Mouse (Mus musculus) limb, embryonic 14.5 days (tissue): ENCODE data around the gene Lhpp. TPM values are rescaled to one million over a fixed set of nuclear protein-coding genes. Genes with fewer than 3 reads are reported as not detected.

Experiments used
- ATAC-seq: fragments of 200-750 bp; cut with Nextera tagmentation; 2 replicates; pipeline ENCODE4 v1.8.0; 2017; ENCODE audit warnings: low read depth, moderate number of reproducible peaks, moderate TSS enrichment; ENCODE audit not compliant: low FRiP score
- DNase-seq: peaks from one replicate; pipeline ENCODE4 v3.0.0-alpha.2; 2015; ENCODE audit warnings: low spot score
- H3K27ac ChIP-seq: fragments of 300-500 bp; sonication (generic); replicated peaks from 2 replicates; pipeline ENCODE4 v1.5.1; 2014; ENCODE audit warnings: low read depth, mild to moderate bottlenecking, low read length, moderate library complexity, mixed read lengths
- H3K27me3 ChIP-seq: fragments of 300-500 bp; sonication (generic); 2 replicates; pipeline ENCODE4 v1.6.1; 2014; ENCODE audit warnings: low read length, mixed read lengths; ENCODE audit not compliant: control insufficient read depth, insufficient read depth
- H3K36me3 ChIP-seq: fragments of 300-500 bp; sonication (generic); 2 replicates; pipeline ENCODE4 v1.6.1; 2014; ENCODE audit warnings: mild to moderate bottlenecking, low read length, moderate library complexity, mixed read lengths; ENCODE audit not compliant: control insufficient read depth, insufficient read depth
- H3K4me1 ChIP-seq: fragments of 300-500 bp; sonication (generic); 2 replicates; pipeline ENCODE4 v1.6.1; 2014; ENCODE audit warnings: antibody characterized with exemption, low read length, mixed read lengths; ENCODE audit not compliant: control insufficient read depth, insufficient read depth
- H3K4me2 ChIP-seq: fragments of 300-500 bp; sonication (generic); replicated peaks from 2 replicates; pipeline ENCODE4 v1.6.1; 2014; ENCODE audit warnings: low read depth, mild to moderate bottlenecking, low read length, moderate library complexity; ENCODE audit not compliant: severe bottlenecking
- H3K4me3 ChIP-seq: fragments of 300-500 bp; sonication (generic); replicated peaks from 2 replicates; pipeline ENCODE4 v1.5.1; 2014; ENCODE audit warnings: low read length
- H3K9ac ChIP-seq: fragments of 300-500 bp; sonication (generic); 2 replicates; pipeline ENCODE4 v1.6.1; 2014; ENCODE audit warnings: mild to moderate bottlenecking, low read depth, low read length, moderate library complexity; ENCODE audit not compliant: severe bottlenecking
- H3K9me3 ChIP-seq: fragments of 300-500 bp; sonication (generic); 2 replicates; pipeline ENCODE4 v1.6.1; 2016; ENCODE audit warnings: low read length; ENCODE audit not compliant: control insufficient read depth
- POLR2A ChIP-seq: fragments of 200-500 bp; IDR thresholded peaks from 2 replicates; pipeline ENCODE4 v1.8.0; 2012; ENCODE audit warnings: inconsistent platforms, mild to moderate bottlenecking, moderate library complexity, borderline replicate concordance; ENCODE audit not compliant: insufficient read depth, insufficient read length; ENCODE audit errors: extremely low read depth
- WGBS: fragments of 180-500 bp; shearing (Covaris S2); extraction: QIAGEN DNeasy Blood & Tissue Kit; methylation state at CpG from one replicate; pipeline ENCODE4 v1.1.7; 2014; 5-methylcytosine and 5-hydroxymethylcytosine counted together
- polyA plus RNA-seq, 2 experiments: library from polyadenylated mRNA; depleted of rRNA in 1 of 2; stranded (reverse) in 1 of 2; unstranded in 1 of 2; fragments of >200 nt; fragmentation: Nextera tagmentation in 1 of 2; extraction: Ambion mirVana in 1 of 2; gene quantifications; 2 replicates each; pipeline versions ENCODE4 v1.2.1 to v1.2.3; 2012 to 2014

Gene Lhpp
- polyA plus RNA-seq, 2 experiments, result 20.9 to 22.5 TPM

DNA sequence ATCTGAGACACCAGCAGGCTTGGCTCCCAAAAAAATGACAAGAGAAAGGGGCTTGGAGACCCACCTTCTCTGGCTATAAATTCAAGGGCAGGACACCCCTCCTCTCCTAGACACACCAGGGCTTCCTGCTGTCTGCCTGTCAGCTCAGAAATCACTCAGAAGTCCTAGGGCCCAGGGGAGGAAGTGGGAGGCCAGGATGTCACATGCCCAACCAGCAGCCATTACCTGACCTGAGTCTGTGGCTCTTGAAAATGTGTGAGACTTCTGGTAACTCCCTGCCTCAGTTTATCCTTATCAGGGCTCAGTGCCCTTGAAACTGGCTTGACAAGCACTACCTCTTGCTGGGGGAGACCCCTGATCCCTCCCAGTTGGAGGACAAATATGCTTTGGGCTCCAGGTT, 89.2 kb downstream of the Lhpp start:
- Histone ChIP-seq H3K36me3 (no peaks in the 10 kb centered on the region), H3K9me3 (no peaks in the 10 kb centered on the region), H3K4me3 (no peak overlapping the region), H3K4me2 (no peak overlapping the region), H3K27ac (no peak overlapping the region), H3K9ac (no peak overlapping the region), H3K4me1 (no peaks in the 10 kb centered on the region; the same call in 1 of the 2 replicates), H3K27me3 (no peaks in the 10 kb centered on the region)
- TF ChIP-seq POLR2A, result no peak
- no peak for ATAC-seq
- DNase-seq, result no peak

DNA sequence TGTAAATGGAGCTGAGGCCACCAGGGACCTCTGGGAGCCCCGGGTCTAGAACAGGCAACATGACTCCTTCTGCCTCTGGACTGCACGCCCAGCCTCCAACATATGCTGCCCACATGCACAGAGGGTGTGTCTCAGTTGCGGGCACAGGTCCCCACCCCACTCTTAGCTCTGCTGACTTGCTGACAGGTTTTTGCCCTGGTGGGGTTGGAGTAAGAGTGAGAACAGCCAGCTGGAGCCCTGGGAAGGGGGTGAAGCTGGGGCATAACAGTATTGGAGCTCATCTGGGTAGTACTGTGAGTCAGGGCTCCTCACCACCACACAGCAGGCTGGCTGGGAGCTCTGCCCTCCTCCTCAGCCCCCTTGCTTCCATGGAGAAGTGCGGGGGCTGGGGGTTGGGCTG, 89.7 kb downstream of the Lhpp start:
- DNase-seq (no peak), ATAC-seq (no peak)
- WGBS, result 71% methylated on average over 4 of the region's 4 CpGs
- Histone ChIP-seq H3K4me2 (no peak overlapping the region), H3K4me1 (no peaks in the 10 kb centered on the region; the same call in 1 of the 2 replicates), H3K36me3 (no peaks in the 10 kb centered on the region), H3K9me3 (no peaks in the 10 kb centered on the region), H3K4me3 (no peak overlapping the region), H3K27me3 (no peaks in the 10 kb centered on the region), H3K9ac (no peak overlapping the region), H3K27ac (no peak overlapping the region)
- no peak for TF ChIP-seq POLR2A

DNA sequence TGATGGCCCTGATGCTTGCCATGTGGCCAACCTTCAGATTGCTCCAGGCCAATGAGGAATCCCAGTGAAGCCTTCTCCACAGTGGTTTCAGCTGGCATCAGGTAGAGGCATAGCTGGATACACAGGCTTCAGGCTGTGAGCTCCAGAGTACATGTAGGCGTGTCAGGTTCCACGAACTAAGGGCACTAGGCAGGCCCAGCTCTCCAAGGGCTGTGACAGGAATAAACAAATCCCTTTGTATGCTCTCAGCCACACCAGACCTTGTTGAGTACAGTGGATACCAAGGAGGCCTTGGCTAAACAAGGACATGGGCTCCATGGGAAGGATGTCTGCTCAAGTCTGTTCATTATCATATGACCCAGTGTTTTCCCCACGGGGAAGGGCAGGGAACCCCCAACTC, 91.0 kb downstream of the Lhpp start:
- Histone ChIP-seq H3K27ac (no peak overlapping the region), H3K27me3 (no peaks in the 10 kb centered on the region), H3K4me2 (no peak overlapping the region), H3K36me3 (no peaks in the 10 kb centered on the region), H3K4me3 (no peak overlapping the region), H3K9me3 (no peaks in the 10 kb centered on the region), H3K9ac (no peak overlapping the region), H3K4me1 (no peaks in the 10 kb centered on the region; the same call in 1 of the 2 replicates)
- TF ChIP-seq POLR2A, result no peak
- ATAC-seq, result no peak
- WGBS, result 85% methylated on average over 3 of the region's 3 CpGs
- no peak for DNase-seq

DNA sequence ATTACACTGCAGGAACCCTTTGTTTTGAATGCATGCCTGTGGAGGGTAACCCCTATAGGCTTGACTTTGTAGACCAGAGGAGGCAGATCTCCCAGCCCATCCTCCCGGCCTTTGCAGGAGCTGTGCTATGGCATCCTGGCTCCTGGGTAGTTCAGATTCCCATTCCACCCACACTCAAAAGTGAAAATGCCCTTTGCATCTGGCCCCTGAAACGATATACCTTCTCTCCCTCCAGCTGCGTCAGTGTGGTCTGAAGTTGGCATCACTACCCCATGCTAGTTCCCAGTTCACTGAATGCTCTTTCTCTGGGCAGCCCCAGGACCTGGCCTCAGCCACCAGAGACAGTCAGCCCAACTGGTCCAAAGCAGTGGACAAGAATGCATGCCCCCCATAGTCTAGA, 91.6 kb downstream of the Lhpp start:
- Histone ChIP-seq H3K4me2 (no peak overlapping the region), H3K27ac (no peak overlapping the region), H3K27me3 (no peaks in the 10 kb centered on the region), H3K4me1 (no peaks in the 10 kb centered on the region; the same call in 1 of the 2 replicates), H3K9me3 (no peaks in the 10 kb centered on the region), H3K36me3 (no peaks in the 10 kb centered on the region), H3K9ac (no peak overlapping the region), H3K4me3 (no peak overlapping the region)
- ATAC-seq, result no peak
- 83% methylated on average over 3 of the region's 3 CpGs for WGBS
- no peak for TF ChIP-seq POLR2A
- no peak for DNase-seq

DNA sequence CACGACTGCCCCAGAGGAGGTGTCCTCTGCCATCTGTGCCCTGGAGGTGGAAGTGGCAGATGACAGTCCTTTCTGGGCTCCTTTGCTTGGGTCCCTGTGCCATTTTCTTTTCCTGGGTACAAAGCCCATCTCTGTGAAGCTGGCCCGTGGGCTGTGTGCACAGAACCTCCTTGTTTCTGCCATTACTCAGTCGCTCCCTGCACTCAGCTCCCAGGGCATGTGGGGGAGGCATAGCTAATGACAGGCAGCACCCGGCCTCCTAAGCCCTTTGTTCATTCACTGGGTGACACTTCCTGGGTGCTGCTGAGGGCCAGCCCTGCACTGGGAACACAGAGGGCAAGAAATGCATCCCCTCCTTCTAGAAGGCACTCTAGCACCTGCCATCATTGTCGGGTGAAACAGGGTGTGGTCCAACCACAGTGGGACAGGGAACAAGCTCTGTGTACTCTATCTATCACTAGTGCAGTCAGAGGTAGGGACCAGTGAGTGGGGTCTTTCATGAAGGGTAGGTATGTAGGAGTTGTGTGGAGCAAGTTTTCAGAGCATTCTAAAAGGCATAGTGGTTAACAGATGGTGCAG, 92.1 kb downstream of the Lhpp start:
- TF ChIP-seq POLR2A, result no peak
- no peak overlapping the region for H3K4me3 ChIP-seq
- no peaks in the 10 kb centered on the region for H3K27me3 ChIP-seq
- H3K36me3 ChIP-seq, result no peaks in the 10 kb centered on the region
- 81% methylated on average over 5 of the region's 5 CpGs for WGBS
- no peak overlapping the region for H3K27ac ChIP-seq
- no peak for DNase-seq
- no peak overlapping the region for H3K9ac ChIP-seq
- H3K4me1 ChIP-seq, result no peaks in the 10 kb centered on the region; the same call in 1 of the 2 replicates
- H3K4me2 ChIP-seq, result no peak overlapping the region
- H3K9me3 ChIP-seq, result no peaks in the 10 kb centered on the region
- ATAC-seq, result no peak
